Mouse (Mus musculus) gastrocnemius, postnatal 36 days (tissue): ENCODE results near the gene H2afy. TPM values are rescaled to one million over a fixed set of nuclear protein-coding genes. Genes with fewer than 3 reads are reported as not detected.
"Not testable (repeated sequence)": the region's sequence is repeated elsewhere in the genome, so short reads cannot be mapped to it uniquely, and the experiment has no call there.

ENCODE experiments used
- DNase-seq, 2 experiments: peaks; one replicate each; pipeline ENCODE4 v3.0.0; 2022
- intact Hi-C: fragments of 180-260 bp; cut with DNase I; formaldehyde crosslinking; loops from one replicate; pipeline ENCODE4 v1.15.1; 2025
- total RNA-seq, 2 experiments: library from RNA; stranded (reverse); gene quantifications; 2 replicates each; pipeline ENCODE4 v1.2.3; 2021

Gene H2afy
- total RNA-seq, 2 experiments from 2014 or later, result 57.5 to 69.3 TPM

GRCm38 (mm10) chr13:56079616-56080015, 56.5 kb downstream of the H2afy start:
- intact Hi-C loops, result no loop called here
- DNase-seq, result no peak

GRCm38 (mm10) chr13:56078724-56079262, 57.4 kb downstream of the H2afy start:
- DNase-seq, result no peak
- intact Hi-C loops, result no loop called here

GRCm38 (mm10) chr13:56075930-56076329, 60.2 kb downstream of the H2afy start:
- DNase-seq, result no peak
- intact Hi-C loops, result no loop called here

GRCm38 (mm10) chr13:56073186-56073585, 63.0 kb downstream of the H2afy start:
- intact Hi-C loops, result loop anchor here (5.0 kb wide), 1 partner anchor 106 kb away; no protein-coding TSS in a partner anchor
- DNase-seq, result no peak

- DNase-seq, result no peak
- intact Hi-C loops, result loop anchor here (5.0 kb wide), 1 partner anchor 105 kb away; no protein-coding TSS in a partner anchor
These were observed 63.9 kb downstream of the H2afy start for GRCm38 (mm10) chr13:56072268-56072607.

GRCm38 (mm10) chr13:56071586-56072267, 64.4 kb downstream of the H2afy start:
- DNase-seq, result no peak
- intact Hi-C loops, result loop anchor here (5.0 kb wide), 1 partner anchor 104 kb away; no protein-coding TSS in a partner anchor

- intact Hi-C loops, result loop anchor here (5.0 kb wide), 1 partner anchor 102 kb away; no protein-coding TSS in a partner anchor
- no peak for DNase-seq
These were observed 66.5 kb downstream of the H2afy start for GRCm38 (mm10) chr13:56069643-56070042.

- no peak for DNase-seq
- intact Hi-C loops, result no loop called here
These were observed 67.6 kb downstream of the H2afy start for GRCm38 (mm10) chr13:56068517-56068916.

GRCm38 (mm10) chr13:56066904-56067303, 69.3 kb downstream of the H2afy start:
- intact Hi-C loops, result no loop called here
- no peak for DNase-seq

- intact Hi-C loops, result no loop called here
- DNase-seq, result no peak
These were observed 70.0 kb downstream of the H2afy start for GRCm38 (mm10) chr13:56066152-56066551.

GRCm38 (mm10) chr13:56057761-56058160, 78.4 kb downstream of the H2afy start:
- intact Hi-C loops, result no loop called here
- no peak for DNase-seq

- no peak for DNase-seq
- intact Hi-C loops, result no loop called here
These were observed 80.4 kb downstream of the H2afy start for GRCm38 (mm10) chr13:56055720-56056119.

- intact Hi-C loops, result no loop called here
- no peak for DNase-seq
These were observed 82.1 kb downstream of the H2afy start for GRCm38 (mm10) chr13:56054089-56054488.

- intact Hi-C loops, result no loop called here
- no peak for DNase-seq
These were observed 83.4 kb downstream of the H2afy start for GRCm38 (mm10) chr13:56052781-56053180.

GRCm38 (mm10) chr13:56050246-56050645, 85.9 kb downstream of the H2afy start:
- DNase-seq, result no peak
- intact Hi-C loops, result no loop called here

GRCm38 (mm10) chr13:56042221-56042620, 93.9 kb downstream of the H2afy start:
- intact Hi-C loops, result no loop called here

GRCm38 (mm10) chr13:56040621-56041020, 95.5 kb downstream of the H2afy start:
- intact Hi-C loops, result no loop called here
- no peak for DNase-seq

More at GRCm38 (mm10) chr13:56042221-56042620, 93.9 kb downstream of the H2afy start:
- no peak for DNase-seq

- intact Hi-C loops, result no loop called here
- no peak for DNase-seq
These were observed 96.4 kb downstream of the H2afy start for GRCm38 (mm10) chr13:56039610-56040371.

GRCm38 (mm10) chr13:56029006-56029405, 107.2 kb downstream of the H2afy start:
- intact Hi-C loops, result no loop called here
- no peak for DNase-seq

- intact Hi-C loops, DNase-seq: not testable (repeated sequence)
These were observed 108.2 kb downstream of the H2afy start for GRCm38 (mm10) chr13:56027996-56028395.

GRCm38 (mm10) chr13:56026623-56027022, 109.5 kb downstream of the H2afy start:
- no peak for DNase-seq
- intact Hi-C loops, result no loop called here
